Mouse (Mus musculus) left cerebral cortex, adult 2 months (tissue): ENCODE results near the gene Ddx31. TPM values are rescaled to one million over a fixed set of nuclear protein-coding genes. Genes with fewer than 3 reads are reported as not detected.

Experiments used
- DNase-seq, 2 experiments: peaks; one replicate each; pipeline ENCODE4 v3.0.0; 2021 to 2022; ENCODE audit warnings: low spot score in 2 of 2, mixed read lengths in 1 of 2; ENCODE audit errors: extremely low spot score in 1 of 2
- H3K27ac ChIP-seq: fragments of 200-600 bp; 2 replicates; pipeline ENCODE4 v1.8.1; 2022
- H3K4me3 ChIP-seq: fragments of 200-600 bp; 2 replicates; pipeline ENCODE4 v1.8.1; 2022
- CTCF ChIP-seq: fragments of 200-600 bp; IDR thresholded peaks from 2 replicates; pipeline ENCODE4 v1.8.1; 2022; ENCODE audit warnings: antibody characterized with exemption, mild to moderate bottlenecking, moderate library complexity
- intact Hi-C: fragments of 180-260 bp; cut with DNase I; formaldehyde crosslinking; loops from one replicate; pipeline ENCODE4 v1.15.1; 2025
- total RNA-seq, 2 experiments: library from RNA; stranded (reverse); gene quantifications; 2 replicates each; pipeline ENCODE4 v1.2.3; 2021

The Ddx31 gene
- total RNA-seq, 2 experiments from 2014 or later, result 7.5 to 9.2 TPM

- H3K27ac ChIP-seq, result no peak overlapping the region
- no peak for TF ChIP-seq CTCF
- DNase-seq, result no peak
- no peak overlapping the region for H3K4me3 ChIP-seq
- intact Hi-C loops, result no loop called here
Measured at GRCm38 (mm10) chr2:28954595-28954994, 114.4 kb downstream of the Ddx31 start.

Other genes starting within 250 kb of the Ddx31 start
- gene Gfi1b, start 218.4 kb upstream of the Ddx31 start, total RNA-seq, result not detected
- gene Tsc1, start 199.2 kb upstream of the Ddx31 start, total RNA-seq, result 10 to 100 TPM; 53.8 to 57.2 TPM
- gene Spaca9, start 140.7 kb upstream of the Ddx31 start, total RNA-seq, result not detected
- gene Ak8, start 140.2 kb upstream of the Ddx31 start, total RNA-seq, result 1 to 10 TPM; 1.1 to 1.7 TPM
- 10 to 100 TPM; 35.0 to 35.7 TPM for gene Gtf3c4, start within 50 bp of the Ddx31 start, total RNA-seq
- gene Barhl1, start 76.3 kb downstream of the Ddx31 start, total RNA-seq, result not detected
- gene Cfap77, start 214.7 kb downstream of the Ddx31 start, total RNA-seq, result under 1 TPM in 1 of 2 experiments, not detected in 1; 0.47 TPM
- gene Ttf1, start 219.9 kb downstream of the Ddx31 start, total RNA-seq, result 10 to 100 TPM; 10.4 to 11.7 TPM